Mouse (Mus musculus) olfactory bulb, adult 2 months (tissue): ENCODE data around the gene Mrps35.

Experiments used
- CTCF ChIP-seq: fragments of 200-500 bp; IDR thresholded peaks from 2 replicates; pipeline ENCODE4 v1.5.1; 2012; ENCODE audit warnings: low read depth, mild to moderate bottlenecking, low read length, moderate library complexity; ENCODE audit not compliant: insufficient read depth
- POLR2A ChIP-seq: fragments of 200-500 bp; IDR thresholded peaks from 2 replicates; pipeline ENCODE4 v1.6.1; 2012; ENCODE audit warnings: mild to moderate bottlenecking, low read depth, low read length, moderate library complexity; ENCODE audit not compliant: insufficient read depth

GRCm38 (mm10) chr6:147011555-147011954 is 31.0 kb upstream of the Mrps35 start:
- no peak for TF ChIP-seq CTCF
- no peak for TF ChIP-seq POLR2A
